Mouse (Mus musculus) heart, adult 9 months (tissue): ENCODE results near the gene Ints14.
A peak's percentile ranks its signal among the peaks of the same experiment; 100 is the strongest.

Experiments used
- DNase-seq, 2 experiments: peaks; one replicate each; pipeline ENCODE4 v3.0.0; 2022; ENCODE audit warnings: low spot score in 2 of 2

The Ints14 gene

DNA sequence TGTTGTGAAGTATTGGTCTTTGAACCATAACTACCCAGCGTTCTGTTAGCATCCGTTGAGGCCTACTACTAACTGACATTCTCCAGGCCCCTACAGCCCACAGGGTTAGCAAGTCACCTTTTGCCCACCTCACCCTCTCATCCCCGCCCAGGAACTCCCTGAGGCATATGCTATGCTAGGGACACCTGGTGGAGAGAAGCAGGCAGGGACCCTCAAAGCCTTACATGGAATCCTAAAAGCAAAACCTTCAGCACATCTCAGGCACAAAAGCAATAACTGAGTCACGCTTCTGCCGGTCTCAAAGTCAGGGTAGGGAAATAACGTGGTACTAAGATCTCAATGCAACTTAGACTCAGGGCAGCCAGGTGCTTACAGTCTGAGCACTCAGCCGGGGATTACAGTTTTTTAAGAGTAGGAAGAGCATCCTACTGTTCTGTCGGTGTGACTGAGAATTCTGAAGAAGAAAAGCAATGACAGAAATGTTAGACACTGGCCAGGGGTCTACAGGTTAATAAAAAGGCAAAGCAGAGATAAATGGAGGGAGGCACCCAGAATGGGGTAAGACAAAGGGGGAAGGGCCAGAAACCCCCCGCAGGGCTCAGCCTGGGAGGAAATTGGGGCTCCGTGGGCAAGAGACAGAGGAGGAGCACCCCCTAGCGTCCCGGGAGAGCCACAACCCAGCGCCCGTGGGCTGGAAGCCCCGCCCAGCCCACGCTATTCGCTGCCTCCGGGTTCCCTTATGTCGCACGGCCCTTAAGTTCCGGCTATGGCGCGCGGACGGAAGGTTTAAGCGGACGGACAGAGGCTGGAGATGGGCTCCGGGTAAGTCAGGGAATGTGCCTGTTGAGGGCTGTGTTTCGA is at the start of gene Ints14:
Gene Ints14, plus strand, starts transcription at position 789 of the 861 bp plus-strand sequence.
- peak; percentile 96 for DNase-seq

DNA sequence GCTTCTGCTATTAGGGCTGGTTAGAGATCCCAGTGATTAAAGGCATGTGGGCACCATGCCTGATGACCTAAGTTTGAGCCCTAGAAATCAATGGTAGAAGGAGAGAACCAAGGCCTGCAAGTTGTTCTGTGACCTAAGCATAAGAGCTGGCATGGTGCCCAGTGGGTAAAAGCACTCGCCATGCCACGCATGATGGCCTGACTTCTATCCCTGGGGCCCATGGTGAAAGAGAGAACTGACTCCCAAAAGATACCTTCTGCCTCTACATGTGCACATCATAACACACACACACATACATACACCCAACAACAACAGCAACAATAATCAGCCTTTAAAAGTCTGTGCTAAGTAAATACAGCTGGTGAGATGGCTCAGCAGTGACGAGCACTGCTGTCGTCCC is 47.3 kb upstream of the Ints14 start:
- no peak for DNase-seq

DNA sequence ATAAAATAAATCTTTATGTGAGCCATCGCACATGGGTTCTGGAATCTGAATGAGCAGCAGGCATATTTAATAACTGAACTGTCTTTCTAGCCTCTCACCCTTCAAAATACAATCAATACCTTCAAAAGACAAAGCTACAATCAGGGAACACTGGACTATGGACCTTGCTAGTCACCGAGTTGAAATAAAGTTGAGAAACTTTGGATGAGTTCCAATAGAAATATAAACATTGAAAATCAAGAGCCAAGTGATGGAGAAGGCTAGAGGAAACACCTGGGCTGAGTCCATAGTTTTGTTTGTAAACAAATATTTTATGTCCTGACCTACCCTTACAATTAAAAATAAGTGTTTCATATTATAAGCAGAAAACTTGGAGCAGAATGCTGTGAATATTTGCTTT is 46.7 kb upstream of the Ints14 start:
- DNase-seq = no peak

DNA sequence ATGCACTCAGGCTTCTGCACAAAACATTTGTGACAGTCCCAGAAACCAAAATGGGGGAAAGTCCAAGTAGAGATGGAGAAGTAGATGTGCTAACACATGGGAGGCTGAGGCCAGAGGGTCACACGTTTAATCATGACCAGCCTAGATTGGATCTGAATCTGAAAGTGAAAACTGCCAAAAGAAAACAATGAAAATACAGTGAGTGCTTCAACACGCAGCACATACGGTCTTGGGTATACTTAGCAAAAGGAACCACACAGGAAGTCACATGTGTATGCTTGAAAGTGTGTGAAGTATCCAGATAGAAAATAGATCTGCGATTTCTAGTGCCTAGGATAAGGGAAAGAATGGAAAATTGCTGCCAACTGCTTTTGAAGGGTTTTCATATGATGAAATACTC is 46.1 kb upstream of the Ints14 start:
- DNase-seq = no peak

DNA sequence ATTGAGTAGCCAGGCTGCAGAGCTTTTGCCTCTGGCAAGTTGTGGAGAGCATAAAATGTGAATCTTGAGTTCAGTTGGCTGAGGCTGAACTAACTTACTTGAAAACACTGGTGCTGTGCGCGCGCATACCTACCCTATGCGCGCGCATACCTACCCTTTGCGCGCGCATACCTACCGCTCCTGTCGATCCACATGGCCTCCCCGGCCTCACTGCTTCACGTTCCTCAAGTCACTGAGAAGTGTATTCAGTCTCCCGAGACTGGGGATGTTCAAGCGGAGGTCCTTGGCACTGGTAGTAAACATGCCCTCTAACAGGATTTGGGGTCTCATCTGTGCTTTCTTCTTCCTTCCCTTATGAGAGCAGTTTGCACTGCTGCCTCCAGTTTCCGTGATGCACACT is 42.1 kb upstream of the Ints14 start:
- no peak for DNase-seq

DNA sequence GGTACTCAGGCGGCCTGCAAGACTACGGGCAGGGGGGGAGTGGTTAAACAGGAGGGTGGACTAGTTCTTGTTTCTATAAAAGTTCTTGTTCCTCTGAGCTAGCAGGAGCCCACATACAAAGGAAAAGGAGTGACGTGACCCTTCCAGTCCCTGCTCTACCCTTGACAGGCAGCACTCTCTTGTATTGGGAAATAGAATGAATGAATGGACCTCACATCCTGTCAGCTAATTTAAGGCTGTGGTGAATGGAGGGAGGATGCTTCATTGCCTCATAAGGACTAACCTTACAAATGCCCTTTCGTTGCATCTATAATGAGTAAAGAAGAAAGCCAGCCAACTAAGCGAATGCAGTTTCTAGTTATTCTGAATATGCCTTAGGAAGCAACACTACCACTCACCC is 34.9 kb upstream of the Ints14 start:
- no peak for DNase-seq

DNA sequence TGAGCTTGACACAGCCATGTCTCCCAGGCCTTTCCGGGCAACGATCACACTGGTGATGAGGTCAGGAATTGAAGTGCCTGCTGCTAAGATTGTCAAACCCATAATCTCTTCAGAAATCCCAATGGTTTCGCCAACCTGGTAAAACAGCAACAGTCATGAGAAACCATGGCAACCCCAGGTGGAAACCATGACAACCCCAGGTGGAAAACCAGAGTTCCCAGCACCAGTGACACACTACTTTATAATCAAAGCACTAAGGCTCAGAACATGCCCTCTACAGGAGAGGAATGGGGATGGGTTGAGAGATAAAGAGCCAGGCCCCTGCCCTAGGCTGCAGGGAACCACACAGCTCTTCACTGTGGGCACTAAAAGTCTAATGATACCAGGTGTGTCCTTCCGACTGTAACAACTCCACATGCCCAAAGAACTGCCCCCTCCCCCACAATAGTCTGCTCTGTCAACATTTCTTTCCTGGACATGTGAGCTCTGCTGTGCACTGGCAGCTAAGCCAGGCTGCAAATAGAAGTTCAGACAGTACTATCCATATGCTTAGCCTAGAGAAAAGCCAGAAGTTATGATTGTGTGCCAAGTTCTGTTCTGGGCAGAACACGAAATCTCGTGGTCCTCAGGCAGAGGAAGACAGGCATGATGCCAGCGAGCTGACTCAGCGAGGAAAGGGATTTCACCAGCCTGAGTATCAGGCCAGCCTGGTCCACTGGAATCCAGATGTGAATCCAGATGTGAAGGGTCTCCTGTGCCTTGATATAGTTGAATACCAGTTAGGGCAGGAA is 34.3 kb upstream of the Ints14 start:
- DNase-seq = peak; percentile 63 to 65

DNA sequence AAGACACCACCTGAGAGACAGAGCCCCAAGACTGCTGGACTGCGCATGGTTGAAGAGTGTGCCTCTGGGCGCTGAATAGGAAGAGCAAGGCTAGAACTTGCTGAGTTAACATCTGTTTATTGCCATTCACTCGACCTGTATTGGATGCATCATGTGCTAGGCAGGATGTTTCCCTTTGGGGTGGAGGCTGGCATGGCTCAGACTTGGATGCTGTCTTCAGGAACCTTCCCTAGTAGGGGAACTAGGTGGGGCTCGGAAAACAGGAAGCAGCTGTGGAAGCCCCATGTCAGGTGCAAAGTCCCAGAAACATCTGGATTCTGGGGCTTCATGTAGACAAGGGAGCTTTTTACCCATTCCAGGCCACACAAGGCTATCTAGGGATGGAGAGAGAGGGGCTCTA is 30.4 kb upstream of the Ints14 start:
- DNase-seq = peak; percentile 12 to 55

DNA sequence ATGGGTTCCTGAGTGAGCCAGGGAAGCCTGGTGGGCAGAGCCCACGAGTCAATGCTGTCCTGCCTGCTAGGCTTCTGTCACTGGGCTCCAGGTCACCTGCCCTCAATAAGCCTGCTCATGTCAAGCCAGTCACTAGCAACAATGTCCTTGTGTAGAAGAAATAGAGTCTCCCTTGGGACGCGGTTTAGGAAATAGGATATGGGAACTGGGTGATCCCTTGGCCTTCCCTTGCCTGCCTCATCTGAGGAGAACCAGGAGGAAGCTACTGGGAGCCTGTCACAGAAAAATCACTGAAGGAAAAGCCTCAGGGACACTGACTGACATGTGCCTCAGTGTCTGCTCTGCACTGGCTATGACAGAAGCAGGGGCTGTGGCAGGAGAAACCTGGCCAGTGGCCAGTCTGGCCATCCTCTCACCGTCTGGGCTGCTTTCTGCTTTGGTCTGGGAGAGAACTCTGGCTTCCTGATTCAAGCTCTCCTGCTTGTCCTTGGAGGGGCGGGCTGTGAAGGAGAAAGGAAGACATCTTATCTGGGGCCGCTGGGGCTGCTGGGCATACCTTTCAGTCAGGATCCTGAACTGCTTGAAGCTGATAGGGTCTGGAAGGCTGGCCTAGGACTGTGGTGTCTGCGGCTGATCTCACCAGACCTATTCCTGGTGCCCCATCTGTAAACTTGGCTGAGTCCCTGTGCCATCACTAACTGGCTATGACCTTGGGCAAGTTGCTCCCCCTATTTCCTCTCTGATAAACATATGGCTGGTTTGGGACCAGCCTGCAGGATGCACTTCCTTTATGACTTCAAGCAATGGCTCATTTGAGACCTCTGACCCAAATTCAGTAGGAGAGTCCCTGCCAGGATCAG is 28.7 kb upstream of the Ints14 start:
- DNase-seq = peak; percentile 28 to 39

DNA sequence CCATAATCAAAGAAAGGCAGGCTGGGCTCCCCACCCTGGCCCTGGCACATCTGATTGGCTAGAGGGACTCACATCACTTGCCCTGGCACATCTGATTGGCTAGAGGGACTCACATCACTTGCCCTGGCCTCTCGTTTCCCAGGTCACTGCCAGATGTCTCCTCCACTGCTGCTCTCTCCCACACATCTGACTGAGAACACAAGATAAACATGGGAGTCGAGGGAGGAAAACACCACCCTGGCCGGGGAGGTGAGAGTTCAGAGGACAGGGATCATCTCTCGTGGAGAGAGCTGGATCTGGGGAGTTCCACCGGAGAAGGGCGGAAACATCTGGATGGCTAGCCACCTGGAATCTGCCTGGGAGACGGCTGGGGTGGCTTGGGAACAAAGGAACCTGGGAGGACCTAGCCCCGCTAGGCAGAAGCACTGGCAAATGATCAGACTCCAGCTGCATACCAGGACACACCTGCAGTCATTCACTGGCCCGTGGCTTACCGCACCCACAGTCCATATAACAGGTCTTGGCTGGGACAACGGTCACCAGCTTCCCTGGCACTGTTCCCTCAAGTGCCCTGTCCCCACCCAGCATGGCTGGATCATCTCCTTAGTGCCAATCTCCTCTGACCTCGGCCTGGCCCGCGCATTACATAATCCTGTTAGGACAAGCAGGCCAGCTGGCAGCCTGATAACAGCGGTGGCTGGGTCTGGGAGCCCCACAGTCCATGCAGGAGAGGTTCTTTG is 26.5 kb upstream of the Ints14 start:
- DNase-seq = peak; percentile 83 to 88

DNA sequence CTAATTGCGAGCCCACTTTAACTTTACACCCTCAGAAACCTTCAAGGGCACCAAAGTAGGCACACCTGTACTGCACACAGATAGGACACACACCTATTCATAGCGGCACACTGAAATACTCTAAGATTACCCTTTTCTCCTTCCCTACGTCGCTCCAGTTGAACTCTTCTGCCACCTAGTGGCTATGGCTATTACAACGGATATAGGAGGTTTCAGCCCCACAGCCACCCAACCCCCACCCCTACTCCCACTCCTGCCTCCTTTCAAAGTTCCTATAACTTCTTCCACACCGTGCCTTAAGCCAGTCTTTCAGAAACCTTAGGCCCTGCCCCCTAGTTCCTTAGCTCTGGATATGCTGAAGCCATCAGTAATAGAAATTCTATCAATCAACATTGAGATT is 24.2 kb upstream of the Ints14 start:
- peak; percentile 44 to 58 for DNase-seq

DNA sequence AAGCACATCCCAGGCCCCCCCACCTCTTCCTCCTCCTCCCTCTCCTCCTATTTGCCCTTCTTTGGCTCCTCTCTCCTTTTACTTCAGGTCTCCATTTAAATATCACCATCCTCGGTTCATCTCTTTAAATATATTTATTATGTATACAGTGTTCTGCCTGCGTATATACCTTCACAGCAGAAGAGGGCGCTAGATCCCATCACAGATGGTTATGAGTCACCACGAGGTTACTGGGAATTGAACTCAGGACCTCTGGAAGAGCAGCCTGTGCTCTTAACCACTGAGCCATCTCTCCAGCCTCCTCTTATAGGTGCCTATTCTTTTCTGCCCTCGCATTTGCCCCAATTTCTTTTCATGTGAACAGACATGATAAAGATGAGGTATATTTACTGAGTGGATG is 23.2 kb upstream of the Ints14 start:
- no peak for DNase-seq

DNA sequence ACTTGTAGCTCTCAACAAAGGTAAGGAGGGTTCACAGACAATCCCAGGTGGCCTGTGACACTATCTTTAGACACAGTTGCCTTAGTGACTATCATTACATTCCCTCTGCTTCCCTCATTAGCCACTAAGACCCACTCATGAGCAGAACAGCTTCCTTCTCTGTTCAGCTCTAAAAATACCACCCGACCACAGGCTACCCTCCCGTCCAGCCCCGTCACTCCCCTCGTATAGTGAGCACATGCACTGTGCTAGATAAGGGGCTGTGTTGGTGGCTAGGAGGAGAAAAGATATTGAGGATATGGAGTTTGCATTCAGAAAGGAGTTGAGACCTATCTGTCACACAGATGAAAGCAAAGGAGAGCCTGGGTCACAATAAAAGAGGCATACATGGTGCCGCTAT is 22.2 kb upstream of the Ints14 start:
- DNase-seq = no peak

DNA sequence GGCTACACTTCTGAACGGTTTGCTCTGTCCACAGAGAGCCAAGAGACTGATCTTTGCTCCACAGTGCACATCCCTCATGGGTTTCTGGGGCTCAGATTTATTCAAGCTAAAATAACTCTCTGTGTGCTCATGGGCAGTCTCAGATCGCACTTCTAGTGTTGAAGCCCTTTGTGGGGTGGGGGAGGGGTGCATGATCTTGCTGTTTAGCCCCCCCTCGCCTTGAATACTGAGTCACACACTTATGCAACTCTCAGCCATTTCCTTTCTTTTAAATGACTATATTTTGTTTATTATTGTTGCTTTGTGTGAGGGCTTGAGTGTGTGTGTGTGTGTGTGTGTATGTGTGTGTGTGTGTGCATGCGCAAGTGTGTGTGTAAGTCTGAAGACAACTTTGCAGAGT is 21.4 kb upstream of the Ints14 start:
- DNase-seq = no peak

DNA sequence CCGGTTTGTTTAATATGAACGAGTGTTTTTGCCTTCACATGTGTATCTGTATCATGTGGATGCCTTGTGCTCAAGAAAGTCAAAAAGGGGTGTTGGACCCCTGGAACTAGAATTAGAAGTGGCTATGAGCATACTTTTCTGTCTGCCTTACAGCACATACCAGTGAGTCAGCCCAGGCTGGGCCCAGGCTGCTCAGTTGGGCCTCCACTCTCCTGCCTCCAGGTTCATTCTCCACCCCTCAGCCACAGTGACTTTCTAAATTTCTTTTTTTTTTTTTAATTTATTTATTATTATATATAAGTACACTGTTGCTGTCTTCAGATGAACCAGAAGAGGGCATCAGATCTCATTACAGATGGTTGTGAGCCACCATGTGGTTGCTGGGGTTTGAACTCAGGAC is 20.9 kb upstream of the Ints14 start:
- no peak for DNase-seq

DNA sequence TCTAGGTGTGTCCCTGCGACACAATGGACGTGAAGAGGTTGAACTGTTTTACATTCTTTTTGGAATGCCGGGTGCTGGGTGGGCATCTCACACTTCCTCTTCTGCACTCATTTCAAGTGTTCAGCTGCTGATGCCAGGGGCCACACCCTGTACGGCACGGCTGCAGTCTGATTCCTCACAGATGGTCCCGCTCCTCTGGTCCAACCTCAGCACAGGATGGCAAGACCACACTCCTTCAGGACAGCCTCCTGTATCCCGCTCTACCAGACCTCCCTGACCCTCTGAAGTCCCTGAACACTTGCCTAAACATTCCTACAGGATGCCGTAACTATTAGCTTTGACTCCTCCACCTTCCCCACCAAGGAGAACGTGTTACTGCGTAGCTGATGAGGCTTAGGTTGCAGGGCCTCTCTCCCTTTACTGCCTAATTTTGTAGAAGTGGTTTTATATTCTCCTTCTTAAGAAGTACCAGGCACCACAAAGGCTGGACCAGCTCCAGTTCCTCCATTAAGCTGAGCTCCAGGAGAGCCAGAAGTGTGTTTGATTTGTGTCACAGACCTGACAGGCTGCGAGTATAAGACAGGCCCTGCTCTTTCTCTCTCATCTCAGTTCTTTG is 19.9 kb upstream of the Ints14 start:
- DNase-seq = no peak

DNA sequence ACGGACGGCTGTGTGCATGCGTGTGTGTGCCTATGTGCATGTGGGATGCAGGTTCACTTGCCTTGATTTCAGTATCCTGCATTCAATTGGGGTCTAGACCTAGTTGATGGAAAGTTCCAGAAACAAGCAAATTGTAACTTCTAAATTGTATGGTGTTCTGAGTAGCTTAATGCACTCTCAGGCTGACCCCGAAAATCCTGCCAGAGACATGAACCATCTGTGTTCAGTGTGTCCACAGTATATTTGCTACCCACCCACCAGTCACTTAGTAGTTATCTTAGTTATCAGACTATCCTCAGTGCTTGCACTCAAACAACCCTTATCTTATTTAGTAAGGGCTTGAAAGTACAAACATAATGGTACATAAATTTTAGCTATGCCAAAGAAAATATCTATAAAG is 19.1 kb upstream of the Ints14 start:
- no peak for DNase-seq

DNA sequence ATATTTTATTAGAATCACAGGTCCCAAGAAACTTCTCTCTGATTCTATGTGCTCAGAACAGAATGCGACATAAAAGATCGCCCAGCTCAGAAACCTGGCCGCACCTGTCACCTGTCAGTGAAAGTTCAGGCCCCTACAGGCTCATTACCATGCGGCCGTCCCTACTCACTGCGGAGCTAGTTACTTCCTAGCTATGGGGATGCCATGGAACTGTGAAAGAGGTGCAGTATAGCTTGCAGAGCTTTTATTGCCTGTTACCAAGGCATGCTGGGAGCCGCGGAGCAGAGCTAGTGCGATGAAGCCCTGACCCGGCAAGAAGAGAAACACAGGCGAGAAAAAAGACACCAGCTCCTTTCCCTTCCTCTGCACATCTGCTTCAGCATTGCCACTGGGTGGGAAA is 16.7 kb upstream of the Ints14 start:
- no peak for DNase-seq

DNA sequence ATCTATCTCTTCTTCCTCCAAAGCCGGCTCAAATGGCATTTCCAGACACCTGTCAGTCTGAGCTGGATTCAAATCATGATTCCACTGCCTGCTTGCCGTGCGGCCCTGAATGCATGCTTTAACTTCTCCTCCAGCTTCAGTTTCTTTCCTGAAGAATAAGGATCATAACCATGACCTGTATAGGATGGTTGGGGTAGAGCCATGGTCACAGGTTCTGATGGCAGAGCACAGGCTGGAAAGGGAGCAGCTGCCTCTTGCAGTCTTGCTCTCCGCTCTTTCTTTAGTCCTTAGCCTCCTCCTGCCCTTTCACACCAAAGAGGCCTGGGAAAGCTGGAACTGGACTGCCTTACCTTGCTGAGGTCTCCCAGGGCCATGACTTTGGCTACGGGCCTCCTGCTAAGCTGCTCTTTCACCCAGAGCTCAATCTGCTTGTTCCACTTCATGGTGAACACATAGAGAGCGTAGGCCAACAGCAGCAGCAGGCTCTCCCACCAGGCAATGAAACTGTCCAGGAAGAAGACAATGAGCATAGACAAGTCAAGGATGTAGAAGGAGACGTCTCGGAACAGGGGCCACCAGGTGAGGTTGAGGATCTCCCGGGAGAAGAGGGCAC is 13.1 kb upstream of the Ints14 start:
- DNase-seq = no peak

DNA sequence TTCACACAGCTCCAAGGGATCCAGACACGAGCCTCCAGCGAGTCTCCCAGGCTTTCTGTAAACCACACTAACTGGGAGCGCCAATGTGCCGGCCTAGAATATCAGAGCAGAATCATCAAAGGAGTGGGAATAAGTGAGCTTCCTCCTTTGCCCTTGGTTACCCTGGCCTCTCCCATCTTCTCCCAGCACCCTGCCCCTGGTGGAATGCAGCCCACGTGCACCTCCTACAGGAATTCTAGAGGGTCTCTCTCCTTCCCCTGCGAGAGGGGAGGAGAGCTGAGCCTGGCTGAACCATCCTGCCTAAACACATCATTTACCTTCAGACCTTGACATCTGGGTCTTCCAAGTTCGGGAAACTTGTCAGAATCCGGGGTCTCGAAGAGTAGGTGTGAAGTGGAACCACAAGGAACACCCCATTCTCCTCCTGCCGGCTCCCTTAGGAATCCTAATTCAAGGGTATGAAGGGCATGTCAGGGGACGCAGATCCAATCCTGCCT is 9.5 kb upstream of the Ints14 start, which contains the start of gene Slc24a1:
Gene Slc24a1, minus strand, starts transcription at position 447 of the 497 bp plus-strand sequence.
- DNase-seq = no peak
